Mouse (Mus musculus): ENCODE data around the gene Slc9a7. TPM values are rescaled to one million over a fixed set of nuclear protein-coding genes. Genes with fewer than 3 reads are reported as not detected.

The Slc9a7 gene
- polyA plus RNA-seq, 1 experiment from 2014 or later, result 5.0 TPM

DNA sequence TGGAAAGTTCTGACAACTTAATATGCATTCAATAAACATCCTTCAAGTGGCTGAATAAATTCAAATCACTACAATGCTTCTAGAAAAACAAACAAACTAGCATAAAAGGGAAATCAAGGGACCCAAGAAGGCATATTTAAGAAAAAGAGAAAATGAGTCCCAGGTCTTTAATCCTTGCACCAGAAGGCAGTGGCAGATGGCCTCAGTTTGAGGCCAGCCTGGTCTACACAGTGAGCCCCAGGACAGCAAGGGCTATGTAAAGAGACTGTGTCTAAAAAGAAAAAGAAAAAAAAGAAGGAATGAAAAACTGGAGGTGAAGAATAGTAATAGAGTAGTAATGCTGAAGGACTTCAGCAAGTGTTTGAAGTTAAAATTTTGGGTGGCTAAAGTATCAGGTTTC is 162.7 kb downstream of the Slc9a7 start:
- H3K4me1 ChIP-seq, result no peaks in the 10 kb centered on the region
- no peak overlapping the region for H3K27ac ChIP-seq (replicated peaks)
- H3K4me2 ChIP-seq (replicated peaks), result no peak overlapping the region
- H3K4me3 ChIP-seq, result no peak overlapping the region
- H3K9ac ChIP-seq (replicated peaks), result no peak overlapping the region
- no peaks in the 10 kb centered on the region for H3K9me3 ChIP-seq
- H3K27me3 ChIP-seq, result no peaks in the 10 kb centered on the region
- ATAC-seq (replicated peaks), result no peak
- H3K36me3 ChIP-seq, result no peaks in the 10 kb centered on the region

DNA sequence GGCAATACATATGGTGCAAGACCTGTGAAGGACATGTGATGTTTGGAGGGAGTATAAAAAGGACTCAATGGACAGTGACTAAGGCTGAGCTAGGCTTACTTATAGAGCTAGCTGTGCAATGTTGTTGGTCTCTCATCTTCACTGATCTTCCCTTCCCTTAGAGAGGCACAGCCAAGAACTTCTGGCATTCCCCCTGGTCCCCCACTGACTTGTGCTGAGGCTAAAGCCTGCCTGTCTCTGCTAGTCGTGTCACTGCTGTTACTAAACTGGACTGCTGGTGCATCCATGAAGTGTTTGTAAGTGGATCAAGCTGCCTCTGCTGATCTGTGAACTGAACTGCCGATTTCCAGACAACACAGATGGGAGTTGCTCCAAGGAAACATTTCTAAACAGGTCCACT is 166.1 kb downstream of the Slc9a7 start:
- no peak for ATAC-seq (replicated peaks)
- WGBS, result 72% methylated on average over 2 of the region's 2 CpGs

DNA sequence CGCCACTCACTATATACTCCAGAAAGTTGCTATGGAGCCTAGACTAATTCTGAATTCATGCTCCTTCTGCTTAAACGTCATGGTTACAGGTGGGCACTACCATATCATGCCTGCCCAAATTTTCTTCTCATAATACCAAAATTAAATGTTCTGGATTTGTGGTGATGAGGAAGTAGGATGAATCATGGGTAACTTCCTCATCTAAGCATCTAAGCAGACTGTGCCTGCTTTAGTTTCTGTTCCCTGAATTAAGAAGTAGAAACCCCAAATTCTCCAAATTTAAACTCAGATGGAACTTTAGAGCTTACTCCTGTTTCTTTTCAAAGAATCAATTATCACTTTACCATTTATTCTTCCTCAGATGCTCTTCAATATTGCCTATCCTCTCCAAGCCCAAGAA is 173.9 kb downstream of the Slc9a7 start:
- Histone ChIP-seq H3K27me3 (no peaks in the 10 kb centered on the region), H3K4me3 (no peak overlapping the region), H3K27ac (replicated peaks) (no peak overlapping the region), H3K9ac (replicated peaks) (no peak overlapping the region), H3K4me2 (replicated peaks) (no peak overlapping the region), H3K9me3 (no peaks in the 10 kb centered on the region), H3K4me1 (no peaks in the 10 kb centered on the region), H3K36me3 (no peaks in the 10 kb centered on the region)
- ATAC-seq (replicated peaks), result no peak
- WGBS, result 83% methylated on average over 2 of the region's 2 CpGs

More for the DNA sequence above, 166.1 kb downstream of the Slc9a7 start:
- no peaks in the 10 kb centered on the region for H3K4me1 ChIP-seq
- no peak overlapping the region for H3K4me3 ChIP-seq
- H3K27ac ChIP-seq (replicated peaks), result no peak overlapping the region
- H3K9me3 ChIP-seq, result no peaks in the 10 kb centered on the region
- H3K36me3 ChIP-seq, result no peaks in the 10 kb centered on the region
- H3K4me2 ChIP-seq (replicated peaks), result no peak overlapping the region
- H3K27me3 ChIP-seq, result no peaks in the 10 kb centered on the region
- H3K9ac ChIP-seq (replicated peaks), result no peak overlapping the region

DNA sequence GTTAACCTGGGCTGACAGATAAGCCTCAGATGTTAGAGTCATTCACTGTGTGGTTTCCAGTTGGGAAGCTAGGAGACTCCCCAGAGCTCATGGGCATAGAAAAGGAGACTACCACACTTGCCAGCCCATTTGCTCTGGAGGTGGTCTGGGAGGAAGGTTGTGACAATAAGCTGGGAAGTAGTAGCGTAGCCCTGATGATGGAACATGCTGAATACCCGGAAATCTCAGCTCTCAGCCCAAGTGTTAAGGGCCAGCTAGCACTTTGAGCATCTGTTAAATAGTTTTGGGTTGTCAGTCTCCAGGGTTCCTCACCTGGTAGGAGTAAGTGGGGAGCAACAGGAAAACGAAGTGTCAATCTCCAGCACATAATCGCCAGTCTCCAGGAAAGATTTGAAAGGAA is 221.4 kb downstream of the Slc9a7 start:
- H3K4me2 ChIP-seq (replicated peaks), result no peak overlapping the region
- H3K27ac ChIP-seq (replicated peaks), result no peak overlapping the region
- no peaks in the 10 kb centered on the region for H3K36me3 ChIP-seq
- no peak overlapping the region for H3K4me3 ChIP-seq
- WGBS, result 50% methylated on average over 4 of the region's 4 CpGs
- H3K9me3 ChIP-seq, result no peaks in the 10 kb centered on the region
- no peaks in the 10 kb centered on the region for H3K27me3 ChIP-seq
- H3K4me1 ChIP-seq, result no peaks in the 10 kb centered on the region
- H3K9ac ChIP-seq (replicated peaks), result no peak overlapping the region
- no peak for ATAC-seq (replicated peaks)

DNA sequence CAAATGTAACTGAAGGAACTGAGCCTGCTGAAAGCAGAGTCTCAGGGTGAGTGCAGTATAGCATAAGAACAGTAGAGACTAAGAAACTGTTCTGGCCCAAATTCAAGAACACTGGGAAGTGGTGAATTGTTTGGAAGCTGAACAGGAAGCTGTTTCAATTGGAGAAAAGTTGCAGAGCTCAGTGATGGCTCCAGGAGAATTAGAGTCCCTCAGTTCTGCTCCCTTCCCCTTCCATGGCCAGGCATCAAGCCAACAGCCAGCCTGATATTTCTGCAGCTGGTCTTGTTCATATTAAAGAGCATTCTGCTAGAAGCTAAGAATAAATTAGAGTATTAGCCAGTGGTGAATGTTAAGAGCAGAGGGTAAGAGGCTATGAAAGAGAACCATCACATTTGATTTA is 225.0 kb downstream of the Slc9a7 start:
- Histone ChIP-seq H3K36me3 (no peaks in the 10 kb centered on the region), H3K27me3 (no peaks in the 10 kb centered on the region), H3K9ac (replicated peaks) (no peak overlapping the region), H3K4me1 (no peaks in the 10 kb centered on the region), H3K4me3 (no peak overlapping the region), H3K4me2 (replicated peaks) (no peak overlapping the region), H3K9me3 (no peaks in the 10 kb centered on the region), H3K27ac (replicated peaks) (no peak overlapping the region)
- ATAC-seq (replicated peaks), result no peak

DNA sequence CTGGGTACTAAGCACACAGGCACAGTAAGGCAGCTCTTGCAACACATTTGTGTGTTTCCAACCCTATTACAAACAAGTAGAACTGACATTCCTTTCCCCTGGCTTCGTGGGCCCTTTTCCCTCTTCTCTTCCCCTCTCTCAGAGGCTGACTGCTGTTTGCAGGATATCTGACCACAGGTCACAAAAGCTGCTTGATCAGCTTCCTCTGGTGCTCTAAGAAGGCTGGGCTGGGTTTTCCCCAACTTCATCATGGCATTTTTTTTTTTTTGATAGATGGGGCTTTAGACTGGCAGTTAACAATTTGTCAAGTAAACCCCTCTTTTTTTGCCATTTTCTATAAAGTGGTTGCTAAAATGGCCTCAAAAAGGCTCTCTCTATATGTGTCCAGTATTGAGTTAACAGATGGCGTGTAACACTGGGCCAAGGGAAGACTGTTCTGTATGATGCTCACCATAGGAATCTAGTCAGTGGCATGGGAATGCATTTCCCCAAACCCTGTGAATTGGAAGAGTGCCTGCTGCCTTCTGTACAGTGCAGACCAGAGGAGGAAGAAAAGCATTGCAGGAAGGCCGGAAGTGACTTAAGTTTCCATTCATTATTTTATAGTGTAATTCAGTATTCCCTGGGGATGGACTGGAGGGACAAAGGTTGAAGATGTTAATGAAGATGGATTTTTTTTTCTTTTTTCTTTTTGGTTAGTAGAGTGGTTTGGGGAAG is 229.7 kb downstream of the Slc9a7 start:
- Histone ChIP-seq H3K9ac (replicated peaks) (no peak overlapping the region), H3K27me3 (no peaks in the 10 kb centered on the region), H3K9me3 (no peaks in the 10 kb centered on the region), H3K27ac (replicated peaks) (no peak overlapping the region), H3K4me3 (no peak overlapping the region), H3K36me3 (no peaks in the 10 kb centered on the region), H3K4me2 (replicated peaks) (no peak overlapping the region), H3K4me1 (0 out of 2 replicates have a peak, but pooled peaks cover 4% of the 10 kb centered on the region)
- ATAC-seq (replicated peaks), result no peak
- 54% methylated on average over 3 of the region's 3 CpGs for WGBS

DNA sequence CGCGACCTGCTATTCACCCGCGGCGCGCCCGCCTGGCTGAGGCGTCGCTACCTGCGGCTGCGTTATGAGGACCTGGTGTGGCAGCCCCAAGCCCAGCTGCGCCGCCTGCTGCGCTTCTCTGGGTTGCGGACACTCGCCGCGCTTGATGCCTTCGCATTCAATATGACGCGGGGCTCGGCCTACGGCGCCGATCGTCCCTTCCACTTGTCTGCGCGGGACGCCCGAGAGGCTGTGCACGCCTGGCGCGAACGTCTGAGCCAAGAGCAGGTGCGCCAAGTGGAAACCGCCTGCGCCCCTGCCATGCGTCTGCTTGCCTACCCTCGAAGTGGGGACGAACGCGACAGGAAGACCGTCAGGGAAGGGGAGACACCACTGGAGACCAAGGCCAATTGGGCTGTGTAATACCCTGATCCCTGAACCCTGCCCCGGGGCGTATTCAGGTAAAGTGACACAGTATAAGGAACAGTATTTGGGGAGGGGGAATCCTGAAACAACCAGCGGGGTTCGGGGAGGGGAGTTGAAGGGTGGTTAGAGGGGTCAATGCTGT is 230.8 kb downstream of the Slc9a7 start:
- Histone ChIP-seq H3K9me3 (no peaks in the 10 kb centered on the region), H3K27ac (replicated peaks) (no peak overlapping the region), H3K27me3 (no peaks in the 10 kb centered on the region), H3K4me3 (peak overlapping the region; percentile 44), H3K4me1 (0 out of 2 replicates have a peak, but pooled peaks cover 4% of the 10 kb centered on the region), H3K4me2 (replicated peaks) (peak overlapping the region; percentile 77), H3K9ac (replicated peaks) (peak overlapping the region; percentile 26), H3K36me3 (no peaks in the 10 kb centered on the region)
- peak; percentile 30 for ATAC-seq (replicated peaks)
- WGBS, result 29% methylated on average over 47 of the region's 47 CpGs

DNA sequence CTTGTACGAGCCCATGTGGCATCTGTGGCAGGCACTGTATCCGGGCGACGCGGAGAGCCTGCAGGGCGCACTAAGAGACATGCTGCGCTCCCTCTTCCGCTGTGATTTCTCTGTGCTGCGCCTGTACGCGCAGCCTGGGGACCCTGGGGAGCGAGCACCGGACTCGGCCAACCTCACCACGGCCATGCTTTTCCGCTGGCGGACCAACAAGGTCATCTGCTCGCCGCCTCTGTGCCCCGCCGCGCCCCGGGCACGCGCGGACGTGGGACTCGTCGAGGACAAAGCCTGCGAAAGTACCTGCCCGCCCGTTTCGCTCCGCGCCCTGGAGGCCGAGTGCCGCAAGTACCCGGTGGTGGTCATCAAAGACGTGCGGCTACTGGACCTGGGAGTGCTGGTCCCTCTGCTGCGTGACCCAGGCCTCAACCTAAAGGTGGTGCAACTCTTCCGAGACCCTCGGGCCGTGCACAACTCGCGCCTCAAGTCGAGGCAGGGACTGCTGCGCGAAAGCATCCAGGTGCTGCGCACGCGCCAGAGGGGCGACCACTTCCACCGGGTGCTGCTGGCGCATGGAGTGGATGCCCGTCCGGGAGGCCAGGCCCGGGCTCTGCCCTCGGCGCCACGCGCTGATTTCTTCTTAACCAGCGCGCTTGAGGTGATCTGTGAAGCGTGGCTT is 231.4 kb downstream of the Slc9a7 start:
- H3K9ac ChIP-seq (replicated peaks), result peak overlapping the region; percentile 26
- 29% methylated on average over 65 of the region's 65 CpGs for WGBS
- H3K27me3 ChIP-seq, result no peaks in the 10 kb centered on the region

DNA sequence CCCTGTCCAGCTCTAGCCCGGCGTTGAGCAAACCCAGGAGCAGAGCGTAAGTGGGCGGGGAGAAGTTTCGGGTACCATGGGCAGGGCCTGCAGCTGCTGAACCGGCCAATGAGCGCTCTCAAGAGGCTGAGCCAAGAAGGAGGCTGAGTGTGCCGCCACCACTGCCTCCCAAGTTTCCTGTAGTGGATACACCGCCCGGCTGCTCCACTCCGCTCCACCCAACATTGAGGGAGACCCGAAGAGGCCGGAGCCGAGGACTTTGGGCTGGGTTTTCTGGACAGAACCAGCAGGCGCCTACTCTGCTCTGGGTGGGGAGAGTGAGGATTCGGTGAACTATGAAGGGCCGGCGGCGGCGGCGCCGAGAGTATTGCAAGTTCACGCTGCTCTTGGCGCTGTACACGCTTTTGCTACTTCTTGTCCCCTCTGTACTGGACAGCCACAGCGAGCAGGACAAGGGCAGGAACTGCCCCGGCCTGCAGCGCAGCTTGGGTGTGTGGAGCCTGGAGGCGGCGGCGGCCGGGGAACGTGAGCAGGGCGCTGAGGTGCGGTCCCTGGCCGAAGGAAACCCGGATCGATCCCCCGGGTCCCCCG is 232.1 kb downstream of the Slc9a7 start, which contains the start of gene Chst7:
TSS of gene Chst7 (plus strand) at position 180 of the 591 bp plus-strand sequence.
- Histone ChIP-seq H3K9ac (replicated peaks) (peak within 1 kb of the TSS; percentile 26), H3K4me1 (0 out of 2 replicates have a peak, but pooled peaks cover 4% of the 10 kb centered on the region), H3K27ac (replicated peaks) (no peak within 1 kb of the TSS), H3K4me2 (replicated peaks) (peak within 1 kb of the TSS; percentile 77), H3K36me3 (no peaks in the 10 kb centered on the region), H3K27me3 (no peaks in the 10 kb centered on the region), H3K4me3 (peak within 1 kb of the TSS; percentile 44), H3K9me3 (no peaks in the 10 kb centered on the region)
- peak; percentile 91 for ATAC-seq (replicated peaks)
- 16% methylated on average over 40 of the region's 40 CpGs for WGBS

More for the DNA sequence above, 231.4 kb downstream of the Slc9a7 start:
- Histone ChIP-seq H3K27ac (replicated peaks) (no peak overlapping the region), H3K4me3 (peak overlapping the region; percentile 44), H3K36me3 (no peaks in the 10 kb centered on the region), H3K9me3 (no peaks in the 10 kb centered on the region), H3K4me1 (0 out of 2 replicates have a peak, but pooled peaks cover 4% of the 10 kb centered on the region), H3K4me2 (replicated peaks) (peak overlapping the region; percentile 77)
- peak; percentile 69 for ATAC-seq (replicated peaks)

Other genes with a start within 250 kb of the Slc9a7 start
- gene Chst7, start 232.2 kb downstream of the Slc9a7 start, polyA plus RNA-seq (2015; fragmentation: Nextera tagmentation; extraction: Ambion mirVana), result 4.4 and 4.5 TPM in 2 replicates
- gene Rp2, start 72.7 kb upstream of the Slc9a7 start, polyA plus RNA-seq (2015; fragmentation: Nextera tagmentation; extraction: Ambion mirVana), result 18.5 and 18.9 TPM in 2 replicates
- 7.4 TPM in 2 replicates for gene Jade3, start 133.9 kb upstream of the Slc9a7 start, polyA plus RNA-seq (2015; fragmentation: Nextera tagmentation; extraction: Ambion mirVana)